Mouse (Mus musculus) fibroblast of lung, adult 2 months (primary cell): ENCODE data around the gene Gm3002.
"Not testable (repeated sequence)": the region's sequence is repeated elsewhere in the genome, so short reads cannot be mapped to it uniquely, and the experiment has no call there.

Experiments
- DNase-seq: peaks from one replicate; pipeline ENCODE4 v3.0.0-alpha.2; 2011; ENCODE audit warnings: low read depth

The Gm3002 gene

DNA sequence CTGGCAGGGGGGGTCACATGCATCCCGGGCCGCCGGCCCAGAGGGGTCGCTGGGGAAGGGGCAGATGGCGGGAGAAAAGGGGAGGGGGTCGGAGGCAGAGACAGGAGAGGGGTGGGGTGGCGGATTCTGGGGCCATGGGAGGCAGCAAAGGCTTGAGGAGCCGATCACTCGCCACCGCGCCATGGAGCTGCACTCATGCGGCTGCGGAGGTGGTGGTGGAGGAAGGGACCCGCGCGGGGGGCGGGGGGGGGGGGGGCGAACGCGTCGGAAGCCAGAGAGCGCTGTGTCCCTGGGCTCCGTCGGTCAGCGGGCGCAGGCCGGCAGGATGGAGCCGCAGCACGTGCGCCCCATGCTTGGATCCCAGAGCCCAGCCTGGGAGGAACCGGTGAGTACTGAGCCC, at the start of gene Gm3002:
Gene Gm3002 (plus strand): TSS at position 301 of the 400 bp plus-strand sequence.
- not testable (repeated sequence) for DNase-seq

DNA sequence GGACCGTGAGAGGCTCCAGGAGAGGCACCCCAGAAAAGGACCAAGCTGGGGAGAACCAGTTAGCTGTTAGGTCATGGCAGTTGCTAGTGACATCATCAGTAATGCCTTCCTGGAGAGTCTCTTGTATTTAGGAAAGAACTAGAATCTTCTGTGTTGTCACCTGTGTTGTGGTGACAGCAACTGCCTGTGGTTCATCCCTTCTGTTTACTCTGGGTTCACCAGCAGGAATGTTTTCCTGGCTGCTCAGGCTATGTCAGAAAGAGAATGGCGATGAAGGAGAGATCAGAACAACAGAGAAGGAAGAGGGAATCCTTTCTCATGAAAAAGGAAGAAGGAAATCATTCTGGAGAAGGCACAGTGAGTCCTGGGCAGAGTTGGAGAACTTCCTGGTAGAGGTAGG, 36.1 kb downstream of the Gm3002 start, which contains the start of gene Gm3033:
Gene Gm3033 (plus strand): TSS at position 301 of the 400 bp plus-strand sequence.
- DNase-seq = not testable (repeated sequence)

DNA sequence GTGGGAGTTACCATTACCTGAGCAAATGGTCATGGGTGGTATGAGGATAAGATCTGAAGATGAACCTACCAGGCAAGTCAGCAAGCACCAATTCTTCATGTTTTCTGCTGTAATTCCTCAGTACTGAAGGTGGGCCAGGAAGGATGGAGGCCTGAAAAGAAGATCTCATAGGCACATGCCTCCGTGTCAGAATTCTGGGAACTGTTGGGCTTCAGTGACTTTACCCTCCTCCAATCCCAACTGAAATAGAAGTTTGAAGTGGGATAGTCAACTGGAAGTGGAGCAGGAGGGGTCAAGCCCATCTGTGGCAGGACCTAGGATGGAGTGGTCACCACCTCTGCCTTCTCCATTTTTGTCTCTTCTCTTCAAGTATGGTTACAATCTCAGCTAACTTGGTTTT, 74.0 kb downstream of the Gm3002 start, which contains the start of gene Gm2916:
Gene Gm2916 (plus strand): TSS at position 301 of the 400 bp plus-strand sequence.
- DNase-seq = not testable (repeated sequence)

DNA sequence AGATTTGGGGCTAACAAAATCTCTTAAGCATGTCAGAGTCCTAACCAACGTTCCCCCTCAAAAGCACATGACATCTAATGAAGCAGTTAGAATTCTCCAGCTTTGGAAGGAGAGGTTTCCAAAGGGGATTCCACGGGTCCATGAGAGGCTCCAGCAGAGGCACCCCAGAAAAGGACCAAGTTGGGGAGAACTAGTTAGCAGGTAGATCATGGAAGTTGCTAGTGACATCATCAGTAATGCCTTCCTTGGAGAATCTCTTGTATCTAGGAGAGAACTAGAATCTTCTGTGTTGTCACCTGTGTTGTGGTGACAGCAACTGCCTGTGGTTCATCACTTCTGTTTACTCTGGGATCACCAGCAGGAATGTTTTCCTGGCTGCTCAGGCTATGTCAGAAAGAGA, 121.6 kb downstream of the Gm3002 start, which contains the start of gene Gm3029:
Gene Gm3029 (plus strand): TSS at position 301 of the 400 bp plus-strand sequence.
- DNase-seq = not testable (repeated sequence)

DNA sequence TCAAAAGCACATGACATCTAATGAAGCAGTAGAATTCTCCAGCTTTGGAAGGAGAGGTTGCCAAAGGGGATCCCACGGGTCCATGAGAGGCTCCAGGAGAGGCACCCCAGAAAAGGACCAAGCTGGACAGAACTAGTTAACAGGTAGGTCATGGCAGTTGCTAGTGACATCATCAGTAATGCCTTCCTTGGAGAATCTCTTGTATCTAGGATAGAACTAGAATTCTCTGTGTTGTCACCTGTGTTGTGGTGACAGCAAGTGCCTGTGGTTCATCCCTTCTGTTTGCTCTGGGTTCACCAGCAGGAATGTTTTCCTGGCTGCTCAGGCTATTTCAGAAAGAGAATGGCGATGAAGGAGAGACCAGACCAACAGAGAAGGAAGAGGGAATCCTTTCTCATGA, 153.4 kb downstream of the Gm3002 start, which contains the start of gene Gm3095:
Gene Gm3095 (plus strand): TSS at position 301 of the 400 bp plus-strand sequence.
- DNase-seq = not testable (repeated sequence)

DNA sequence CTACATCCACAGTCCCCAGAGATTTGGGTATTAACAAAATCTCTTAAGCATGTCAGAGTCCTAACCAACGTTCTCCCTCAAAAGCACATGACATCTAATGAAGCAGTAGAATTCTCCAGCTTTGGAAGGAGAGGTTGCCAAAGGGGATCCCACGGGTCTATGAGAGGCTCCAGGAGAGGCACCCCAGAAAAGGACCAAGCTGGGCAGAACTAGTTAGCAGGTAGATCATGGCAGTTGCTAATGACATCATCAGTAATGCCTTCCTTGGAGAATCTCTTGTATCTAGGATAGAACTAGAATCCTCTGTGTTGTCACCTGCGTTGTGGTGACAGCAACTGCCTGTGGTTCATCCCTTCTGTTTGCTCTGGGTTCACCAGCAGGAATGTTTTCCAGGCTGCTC, 188.2 kb downstream of the Gm3002 start, which contains the start of gene Gm3099:
Gene Gm3099 (plus strand): TSS at position 301 of the 400 bp plus-strand sequence.
- not testable (repeated sequence) for DNase-seq
